Mouse (Mus musculus) MEL (cell line): ENCODE data around the gene Garnl3. TPM values are rescaled to one million over a fixed set of nuclear protein-coding genes. Genes with fewer than 3 reads are reported as not detected.

Experiments
- DNase-seq: peaks from one replicate; pipeline ENCODE4 v3.0.0; 2011; ENCODE audit warnings: low read depth, low spot score
- H3K27ac ChIP-seq: 2 replicates; pipeline ENCODE4 v1.5.1; 2012; ENCODE audit warnings: low read depth, mild to moderate bottlenecking, control low read depth, low read length, moderate library complexity; ENCODE audit not compliant: control insufficient read depth
- H3K27me3 ChIP-seq, 2 experiments: fragments of 150-350 bp in 1 of 2; sonication (generic) in 1 of 2; 2 replicates each; pipeline ENCODE4 v1.6.1; 2012; ENCODE audit warnings: low read length in 2 of 2, mild to moderate bottlenecking in 2 of 2, improper control_type of control experiment in 1 of 2, moderate library complexity in 1 of 2; ENCODE audit not compliant: insufficient read depth in 2 of 2, control insufficient read depth in 1 of 2
- H3K36me3 ChIP-seq, 2 experiments: 2 replicates each; pipeline ENCODE4 v1.6.1; 2012 to 2014; ENCODE audit warnings: low read length in 2 of 2, improper control_type of control experiment in 1 of 2, inconsistent platforms in 1 of 2, mild to moderate bottlenecking in 1 of 2; ENCODE audit not compliant: insufficient read depth in 2 of 2, control insufficient read depth in 1 of 2
- H3K4me1 ChIP-seq, 2 experiments: fragments of 150-350 bp in 1 of 2; sonication (generic) in 1 of 2; 2 replicates each; pipeline ENCODE4 v1.6.1; 2012; ENCODE audit warnings: low read length in 2 of 2, improper control_type of control experiment in 1 of 2, mild to moderate bottlenecking in 1 of 2; ENCODE audit not compliant: insufficient read depth in 2 of 2, control insufficient read depth in 1 of 2
- H3K4me3 ChIP-seq, 2 experiments: fragments of 150-350 bp in 1 of 2; sonication (generic) in 1 of 2; 2 replicates each; pipeline ENCODE4 v1.5.1; 2012; ENCODE audit warnings: low read depth in 2 of 2, low read length in 2 of 2, mild to moderate bottlenecking in 2 of 2, moderate library complexity in 2 of 2, control low read depth in 1 of 2, improper control_type of control experiment in 1 of 2; ENCODE audit not compliant: control insufficient read depth in 1 of 2, insufficient read depth in 1 of 2
- H3K79me2 ChIP-seq: 2 replicates; pipeline ENCODE4 v1.6.1; 2012; ENCODE audit warnings: mild to moderate bottlenecking, low read length, moderate library complexity; ENCODE audit not compliant: control insufficient read depth, poor library complexity, insufficient read depth
- H3K9ac ChIP-seq: 2 replicates; pipeline ENCODE4 v1.6.1; 2012; ENCODE audit warnings: low read depth, mild to moderate bottlenecking, control low read depth, low read length, moderate library complexity; ENCODE audit not compliant: control insufficient read depth, poor library complexity, severe bottlenecking
- H3K9me3 ChIP-seq: fragments of 150-350 bp; sonication (generic); replicated peaks from 2 replicates; pipeline ENCODE4 v1.6.1; 2012; ENCODE audit warnings: mild to moderate bottlenecking, low read length, improper control_type of control experiment, moderate library complexity; ENCODE audit not compliant: insufficient read depth
- CHD1 ChIP-seq: IDR thresholded peaks from 2 replicates; pipeline ENCODE4 v1.6.1; 2012; ENCODE audit warnings: low read depth, mild to moderate bottlenecking, inconsistent platforms, low read length, improper control_type of control experiment
- CTCF ChIP-seq, 3 experiments: IDR thresholded peaks in 2 of 3; conservative IDR thresholded peaks in 1 of 3; 2 replicates each; pipeline ENCODE4 v1.5.1; 2011 to 2012; ENCODE audit warnings: low read length in 3 of 3, low read depth in 2 of 3, mild to moderate bottlenecking in 2 of 3, improper control_type of control experiment in 1 of 3, inconsistent platforms in 1 of 3, mixed read lengths in 1 of 3, moderate library complexity in 1 of 3; ENCODE audit not compliant: control insufficient read depth in 1 of 3, insufficient read depth in 1 of 3, poor library complexity in 1 of 3, severe bottlenecking in 1 of 3
- ELF1 ChIP-seq: IDR thresholded peaks from 2 replicates; pipeline ENCODE4 v1.6.1; 2014; ENCODE audit warnings: low read depth, mild to moderate bottlenecking, inconsistent platforms, low read length, improper control_type of control experiment, moderate library complexity
- EP300 ChIP-seq, 2 experiments: IDR thresholded peaks; 2 replicates each; pipeline ENCODE4 v1.6.1; 2011; ENCODE audit warnings: improper control_type of control experiment in 2 of 2, low read length in 2 of 2, low read depth in 1 of 2, mild to moderate bottlenecking in 1 of 2
- GATA1 ChIP-seq: IDR thresholded peaks from 2 replicates; pipeline ENCODE4 v1.6.1; 2011; ENCODE audit warnings: low read depth, low read length, improper control_type of control experiment
- HCFC1 ChIP-seq: IDR thresholded peaks from 2 replicates; pipeline ENCODE4 v1.6.1; 2012; ENCODE audit warnings: low read depth, mild to moderate bottlenecking, inconsistent platforms, low read length, improper control_type of control experiment, moderate library complexity
- JUND ChIP-seq: IDR thresholded peaks from 2 replicates; pipeline ENCODE4 v1.6.1; 2011; ENCODE audit warnings: low read depth, mild to moderate bottlenecking, improper control_type of control experiment, low read length
- MAZ ChIP-seq: IDR thresholded peaks from 2 replicates; pipeline ENCODE4 v1.6.1; 2012; ENCODE audit warnings: low read depth, mild to moderate bottlenecking, inconsistent platforms, low read length, improper control_type of control experiment
- MYC ChIP-seq: IDR thresholded peaks from 2 replicates; pipeline ENCODE4 v1.6.1; 2011; ENCODE audit warnings: low read depth, mild to moderate bottlenecking, low read length, improper control_type of control experiment, moderate library complexity
- NELFE ChIP-seq: IDR thresholded peaks from 2 replicates; pipeline ENCODE4 v1.6.1; 2011; ENCODE audit warnings: low read depth, low read length, improper control_type of control experiment
- POLR2A ChIP-seq, 2 experiments: IDR thresholded peaks; 2 replicates each; pipeline ENCODE4 v1.6.1; 2011 to 2012; ENCODE audit warnings: low read length in 2 of 2, mild to moderate bottlenecking in 2 of 2, control low read depth in 1 of 2, improper control_type of control experiment in 1 of 2, low read depth in 1 of 2, moderate library complexity in 1 of 2; ENCODE audit not compliant: control insufficient read depth in 1 of 2, insufficient read depth in 1 of 2, poor library complexity in 1 of 2
- POLR2AphosphoS2 ChIP-seq: IDR thresholded peaks from 2 replicates; pipeline ENCODE4 v1.6.1; 2011; ENCODE audit warnings: low read length, improper control_type of control experiment
- POLR2AphosphoS5 ChIP-seq: IDR thresholded peaks from 2 replicates; pipeline ENCODE4 v1.6.1; 2012; ENCODE audit warnings: low read depth, borderline replicate concordance, mild to moderate bottlenecking, inconsistent platforms, low read length, moderate library complexity, mixed read lengths
- RAD21 ChIP-seq: IDR thresholded peaks from 2 replicates; pipeline ENCODE4 v1.6.1; 2011; ENCODE audit warnings: mild to moderate bottlenecking, low read depth, low read length, improper control_type of control experiment
- RCOR1 ChIP-seq: IDR thresholded peaks from 2 replicates; pipeline ENCODE4 v1.6.1; 2012; ENCODE audit warnings: low read depth, mild to moderate bottlenecking, inconsistent platforms, low read length, improper control_type of control experiment
- SMC3 ChIP-seq: IDR thresholded peaks from 2 replicates; pipeline ENCODE4 v1.6.1; 2011; ENCODE audit warnings: low read depth, low read length, improper control_type of control experiment
- TAL1 ChIP-seq: IDR thresholded peaks from 2 replicates; pipeline ENCODE4 v1.6.1; 2012; ENCODE audit warnings: mild to moderate bottlenecking, inconsistent platforms, low read length, moderate library complexity, mixed read lengths
- TBP ChIP-seq: IDR thresholded peaks from 2 replicates; pipeline ENCODE4 v1.8.0; 2011; ENCODE audit warnings: low read depth, low read length, improper control_type of control experiment
- TCF12 ChIP-seq: IDR thresholded peaks from 2 replicates; pipeline ENCODE4 v1.6.1; 2014; ENCODE audit warnings: low read depth, mild to moderate bottlenecking, inconsistent platforms, low read length, improper control_type of control experiment, moderate library complexity
- UBTF ChIP-seq: IDR thresholded peaks from 2 replicates; pipeline ENCODE4 v1.6.1; 2012; ENCODE audit warnings: low read depth, mild to moderate bottlenecking, inconsistent platforms, low read length, improper control_type of control experiment, moderate library complexity, borderline replicate concordance; ENCODE audit not compliant: insufficient read depth
- USF1 ChIP-seq: IDR thresholded peaks from 2 replicates; pipeline ENCODE4 v1.6.1; 2014; ENCODE audit warnings: low read depth, mild to moderate bottlenecking, inconsistent platforms, low read length, improper control_type of control experiment, moderate library complexity
- USF2 ChIP-seq, 2 experiments: IDR thresholded peaks; 2 replicates each; pipeline ENCODE4 v1.6.1; 2011 to 2012; ENCODE audit warnings: improper control_type of control experiment in 2 of 2, low read length in 2 of 2, borderline replicate concordance in 1 of 2, inconsistent platforms in 1 of 2, low read depth in 1 of 2, mild to moderate bottlenecking in 1 of 2; ENCODE audit not compliant: insufficient read depth in 1 of 2
- ZMIZ1 ChIP-seq: IDR thresholded peaks from 2 replicates; pipeline ENCODE4 v1.6.1; 2012; ENCODE audit warnings: low read depth, mild to moderate bottlenecking, inconsistent platforms, low read length, improper control_type of control experiment, moderate library complexity
- ZNF384 ChIP-seq: IDR thresholded peaks from 2 replicates; pipeline ENCODE4 v1.6.1; 2012; ENCODE audit warnings: low read depth, mild to moderate bottlenecking, inconsistent platforms, low read length, improper control_type of control experiment
- polyA plus RNA-seq, 2 experiments: library from polyadenylated mRNA; stranded (reverse) in 1 of 2; unstranded in 1 of 2; fragments of >175 nt in 1 of 2; fragments of >200 nt in 1 of 2; gene quantifications; 2 replicates each; pipeline versions ENCODE4 v1.2.1 to v1.2.4; 2012; ENCODE audit warnings: low replicate concordance in 2 of 2, low read depth in 1 of 2; ENCODE audit not compliant: insufficient read length in 2 of 2, insufficient read depth in 1 of 2, missing spikeins in 1 of 2
- total RNA-seq: library from RNA; depleted of rRNA; stranded (reverse); fragments of 300-350 nt; gene quantifications from 2 replicates; pipeline ENCODE4 v1.2.3, GENCODE M21; 2012

The Garnl3 gene
- total and polyA plus RNA-seq, 3 experiments, result 1.5 to 2.3 TPM; not detected in 1

DNA sequence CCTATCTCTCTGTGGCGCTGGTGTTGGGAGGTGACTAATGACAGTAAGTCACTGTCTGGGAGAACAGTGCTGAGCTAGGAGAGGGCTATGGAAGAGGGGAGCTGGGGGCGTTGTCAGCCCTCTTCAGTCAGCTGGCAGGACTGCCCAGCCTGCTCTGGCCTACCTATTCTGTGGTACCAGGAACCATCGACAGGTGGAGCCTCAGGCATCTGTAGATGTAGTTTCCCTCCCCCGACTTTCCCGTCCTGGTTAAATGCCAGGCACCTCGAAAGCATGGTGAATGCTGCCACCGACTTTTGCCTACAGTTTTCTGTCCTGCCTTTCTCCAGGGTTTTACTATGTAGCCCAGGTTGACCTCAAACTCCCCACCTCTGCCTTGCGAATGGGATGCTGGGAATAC is 174.1 kb downstream of the Garnl3 start:
- Histone ChIP-seq H3K9ac (no peak overlapping the region), H3K27me3 (no peaks in the 10 kb centered on the region), H3K9me3 (no peaks in the 10 kb centered on the region), H3K4me3 (no peak overlapping the region), H3K4me1 (peaks cover 0 to 7% of the 10 kb centered on the region in 2 experiments; a peak in 1 of 4 replicates), H3K36me3 (no peaks in the 10 kb centered on the region), H3K27ac (no peak overlapping the region)
- no peak for DNase-seq
- TF ChIP-seq UBTF (no peak), GATA1 (no peak), TCF12 (no peak), TBP (no peak), CHD1 (no peak), ZNF384 (no peak), MAZ (no peak)
- TF ChIP-seq, all 39 proteins: peak for 0
- H3K79me2 ChIP-seq, result peaks cover 19% of the 10 kb centered on the region

- H3K4me3 ChIP-seq, result no peak overlapping the region
- no peaks in the 10 kb centered on the region for H3K79me2 ChIP-seq
- H3K9me3 ChIP-seq, result no peaks in the 10 kb centered on the region
- DNase-seq, result peak; percentile 59
- TF ChIP-seq RAD21 (no peak), SMC3 (peak; percentile 20; the same call in 1 of the 2 replicates), RCOR1 (no peak), CTCF (IDR thresholded peaks at IDR 0.05 in 2 of 3, conservative IDR thresholded peaks at IDR 0.05 in 1 of 3; ENCODE audit: control insufficient read depth in 1 of 3, insufficient read depth in 1 of 3, low read depth in 2 of 3, low read length in 3 of 3, poor library complexity in 1 of 3, severe bottlenecking in 1 of 3) (peak; percentile 15 to 55 (median 42); a peak in 5 of 6 replicates), USF2 (IDR thresholded peaks at IDR 0.05; ENCODE audit: borderline replicate concordance in 1 of 2, insufficient read depth in 1 of 2, low read depth in 1 of 2, low read length in 2 of 2) (no peak)
- H3K27ac ChIP-seq, result no peak overlapping the region
- H3K9ac ChIP-seq, result no peak overlapping the region
- no peaks in the 10 kb centered on the region for H3K36me3 ChIP-seq
- H3K4me1 ChIP-seq, result no peaks in the 10 kb centered on the region
- no peaks in the 10 kb centered on the region for H3K27me3 ChIP-seq
Observed at GRCm38 (mm10) chr2:32954581-32954980, 176.9 kb downstream of the Garnl3 start.

DNA sequence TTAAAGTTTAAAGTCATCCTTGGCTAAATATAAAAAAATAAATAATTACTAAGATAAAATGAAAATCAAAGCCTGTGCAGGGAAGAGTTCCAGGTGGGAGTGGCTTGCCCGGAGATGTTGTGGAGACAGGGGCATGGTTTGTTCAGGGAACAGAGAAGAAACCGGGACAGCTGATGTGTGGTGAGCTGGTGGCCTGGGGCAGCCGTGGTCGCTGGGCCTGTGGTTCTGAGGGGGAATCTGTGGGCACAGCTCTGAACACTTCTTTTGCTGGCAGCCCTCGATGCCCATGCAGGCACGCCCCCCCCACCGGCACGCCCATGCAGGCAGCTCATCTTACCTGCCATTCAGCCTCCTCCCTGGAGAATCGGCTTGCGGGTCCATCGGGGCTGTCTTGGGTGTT is 184.0 kb downstream of the Garnl3 start:
- H3K36me3 ChIP-seq, result no peaks in the 10 kb centered on the region; a peak in 2 of 4 replicates

More for the DNA sequence above, 184.0 kb downstream of the Garnl3 start:
- no peak for DNase-seq
- Histone ChIP-seq H3K9ac (no peak overlapping the region), H3K27ac (no peak overlapping the region), H3K9me3 (no peaks in the 10 kb centered on the region), H3K27me3 (no peaks in the 10 kb centered on the region), H3K4me3 (no peak overlapping the region), H3K79me2 (no peaks in the 10 kb centered on the region), H3K4me1 (no peaks in the 10 kb centered on the region)
- no peak for TF ChIP-seq HCFC1
- no peak for TF ChIP-seq EP300 (IDR thresholded peaks at IDR 0.05; ENCODE audit: low read depth in 1 of 2, low read length in 2 of 2)
- TF ChIP-seq POLR2AphosphoS2, result no peak
- no peak for TF ChIP-seq USF1
- no peak for TF ChIP-seq CHD1
- no peak for TF ChIP-seq ZMIZ1
- TF ChIP-seq TAL1, result no peak
- TF ChIP-seq ELF1, result no peak
- TF ChIP-seq MYC, result no peak
- TF ChIP-seq UBTF, result no peak
- no peak for TF ChIP-seq RAD21
- no peak for TF ChIP-seq JUND
- TF ChIP-seq POLR2AphosphoS5, result no peak
- no peak for TF ChIP-seq POLR2A (IDR thresholded peaks at IDR 0.05; ENCODE audit: control insufficient read depth in 1 of 2, insufficient read depth in 1 of 2, low read depth in 1 of 2, low read length in 2 of 2, poor library complexity in 1 of 2)
- TF ChIP-seq RCOR1, result no peak
- no peak for TF ChIP-seq ZNF384
- no peak for TF ChIP-seq TBP
- no peak for TF ChIP-seq NELFE
